Mouse (Mus musculus): ENCODE data around the gene Tspyl3. TPM values are rescaled to one million over a fixed set of nuclear protein-coding genes. Genes with fewer than 3 reads are reported as not detected.

Tspyl3 gene
- polyA plus RNA-seq, 1 experiment, result 16.1 TPM

DNA sequence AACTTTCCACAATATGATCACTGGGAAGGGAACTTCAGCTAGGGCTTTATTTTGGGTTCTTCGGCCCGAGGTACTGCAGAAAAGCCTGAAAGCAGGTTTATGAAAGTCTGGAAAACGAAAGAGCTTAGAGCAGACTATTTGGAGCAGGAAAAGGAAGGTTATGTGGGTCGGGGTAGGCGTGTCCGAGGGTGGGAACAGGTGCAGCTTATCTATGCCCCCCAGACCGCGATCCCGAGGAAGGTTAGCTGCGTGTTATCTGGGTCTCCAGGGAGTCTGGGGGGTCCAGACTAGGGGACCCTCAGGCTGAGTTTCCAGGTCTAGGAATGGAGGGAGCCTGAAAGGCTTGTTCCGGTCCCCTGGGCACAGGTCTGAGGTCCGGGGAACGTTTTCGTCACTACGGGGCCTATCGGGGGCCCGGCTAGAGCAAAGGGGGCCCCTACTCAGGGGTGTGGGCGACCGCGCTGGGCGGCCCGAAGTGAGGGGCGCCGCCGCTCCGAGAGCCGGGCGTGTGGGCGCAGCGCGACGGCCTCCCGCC, 15.5 kb upstream of the Tspyl3 start:
- H3K4me3 ChIP-seq (ENCODE audit: extremely low read depth, insufficient read depth, insufficient read length), result peak overlapping the region; percentile 91
- H3K36me3 ChIP-seq (ENCODE audit: control insufficient read depth, insufficient read depth, low read length), result peaks cover 8% of the 10 kb centered on the region; the same call in 1 of the 2 replicates
- H3K27ac ChIP-seq (ENCODE audit: insufficient read depth, low read length), result peak overlapping the region; percentile 65
- WGBS, result 1% methylated on average over 28 of the region's 33 CpGs
- peaks cover 4% of the 10 kb centered on the region for H3K4me1 ChIP-seq (ENCODE audit: control insufficient read depth, insufficient read depth, insufficient read length)
- H3K27me3 ChIP-seq (ENCODE audit: control insufficient read depth, insufficient read depth, low read length), result no peaks in the 10 kb centered on the region
- DNase-seq (ENCODE audit: low read depth in 1 of 2, low spot score in 2 of 2), result no peak
- TF ChIP-seq CTCF (IDR thresholded peaks at IDR 0.05; ENCODE audit: extremely low read depth, insufficient read depth, insufficient read length, insufficient replicate concordance), result no peak
- TF ChIP-seq POLR2A (IDR thresholded peaks at IDR 0.05; ENCODE audit: low read depth, low read length), result no peak

DNA sequence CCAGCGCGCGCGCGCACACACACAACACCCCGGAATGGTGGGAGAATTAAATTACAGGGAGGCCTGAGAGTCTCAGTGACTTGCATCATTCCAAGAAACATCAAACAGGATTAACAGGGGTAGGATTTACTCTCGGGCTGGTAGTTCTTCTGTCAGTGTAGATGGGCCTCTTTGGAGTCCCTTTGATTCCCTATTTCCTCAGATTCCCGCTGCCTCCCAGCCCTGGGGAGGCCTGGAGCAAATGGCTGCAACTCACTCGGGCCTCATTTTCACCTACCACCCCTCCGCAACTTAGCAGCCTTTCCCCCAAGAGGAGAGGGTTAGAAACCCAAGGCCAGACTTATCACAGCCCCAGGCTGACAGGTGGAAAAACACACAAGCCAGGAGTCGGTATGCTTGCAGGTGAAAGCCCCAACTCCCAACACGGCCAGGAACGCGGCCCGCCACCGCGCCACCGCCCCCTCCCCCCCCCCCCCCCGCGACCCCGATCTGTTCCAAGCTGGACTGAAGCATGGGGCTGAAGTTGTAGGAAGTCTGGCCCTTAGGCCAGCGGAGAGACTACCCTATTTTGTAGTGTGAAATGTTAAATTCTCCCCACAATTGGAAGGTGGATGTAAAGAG, 14.7 kb upstream of the Tspyl3 start:
- H3K27ac ChIP-seq (ENCODE audit: insufficient read depth, low read length), result peak overlapping the region; percentile 13; the same call in 1 of the 2 replicates
- H3K36me3 ChIP-seq (ENCODE audit: control insufficient read depth, insufficient read depth, low read length), result peaks cover 4% of the 10 kb centered on the region; the same call in 1 of the 2 replicates
- peak overlapping the region; percentile 91; the same call in 1 of the 2 replicates for H3K4me3 ChIP-seq (ENCODE audit: extremely low read depth, insufficient read depth, insufficient read length)
- no peak for TF ChIP-seq POLR2A (IDR thresholded peaks at IDR 0.05; ENCODE audit: low read depth, low read length)
- no peak for TF ChIP-seq CTCF (IDR thresholded peaks at IDR 0.05; ENCODE audit: extremely low read depth, insufficient read depth, insufficient read length, insufficient replicate concordance)
- DNase-seq (ENCODE audit: low read depth in 1 of 2, low spot score in 2 of 2), result no peak
- WGBS, result 24% methylated on average over 20 of the region's 22 CpGs
- H3K4me1 ChIP-seq (ENCODE audit: control insufficient read depth, insufficient read depth, insufficient read length), result peaks cover 4% of the 10 kb centered on the region
- H3K27me3 ChIP-seq (ENCODE audit: control insufficient read depth, insufficient read depth, low read length), result no peaks in the 10 kb centered on the region

DNA sequence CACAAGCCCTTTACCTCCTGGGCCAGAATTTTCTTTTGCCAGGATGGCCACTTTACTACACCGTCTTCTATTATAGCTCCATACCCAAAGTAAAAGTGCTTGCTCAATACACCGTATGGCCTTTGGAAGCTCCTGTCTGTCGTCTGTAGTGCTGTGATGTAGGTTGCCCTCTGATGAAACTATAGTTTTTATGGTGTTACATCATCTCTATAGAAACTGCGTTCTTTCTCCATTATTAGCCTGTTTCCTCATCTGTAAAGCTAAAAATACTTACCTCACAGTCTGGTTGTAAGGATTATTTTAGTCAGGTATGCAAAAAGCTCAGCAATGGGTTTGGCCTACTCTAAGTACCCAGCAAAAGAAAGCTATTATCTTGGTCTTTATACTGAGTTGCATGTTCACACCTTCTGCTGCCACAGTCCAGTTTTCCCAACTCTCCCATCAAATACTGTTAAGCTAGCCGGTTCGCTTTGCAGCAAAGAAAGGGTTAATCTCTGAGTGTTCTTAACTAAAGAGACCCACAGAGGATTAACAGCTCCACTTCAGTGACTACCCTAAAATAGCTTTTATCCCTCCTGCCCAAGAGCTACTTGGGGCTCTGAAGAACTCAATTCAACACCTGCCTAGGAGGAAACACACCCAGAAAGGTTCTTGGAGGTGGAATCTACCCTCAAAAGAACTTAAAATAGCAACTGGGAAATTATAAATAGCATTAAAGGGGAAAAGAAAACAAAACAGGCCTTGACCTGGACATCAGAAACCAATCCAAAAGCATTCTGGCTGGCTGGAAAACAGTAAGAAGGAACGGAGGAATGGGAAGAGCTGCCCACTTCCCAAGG, 14.0 kb upstream of the Tspyl3 start:
- WGBS, result 48% methylated on average over 7 of the region's 7 CpGs
- Histone ChIP-seq H3K4me1 (ENCODE audit: control insufficient read depth, insufficient read depth, insufficient read length) (peaks cover 4% of the 10 kb centered on the region), H3K27ac (ENCODE audit: insufficient read depth, low read length) (no peak overlapping the region)

DNA sequence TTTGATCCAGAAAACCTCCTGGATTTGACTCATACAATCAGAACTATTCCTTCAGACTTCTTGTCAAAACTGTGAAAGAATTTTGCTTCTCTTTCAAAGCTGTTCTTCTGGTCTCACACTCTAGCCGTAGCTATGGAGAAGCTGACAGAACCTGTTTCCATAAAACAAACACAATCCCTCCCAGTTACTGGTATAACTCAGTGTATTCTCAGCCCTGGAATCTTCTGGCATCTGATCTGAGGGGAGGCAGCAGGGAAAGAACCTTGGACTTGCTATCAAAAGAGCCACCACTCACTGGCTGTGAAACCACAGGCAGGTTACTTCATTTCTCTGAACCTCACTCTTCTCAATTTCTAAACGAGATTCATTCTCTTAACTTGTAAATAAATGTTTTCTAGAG, 13.2 kb upstream of the Tspyl3 start:
- 44% methylated on average over 2 of the region's 2 CpGs for WGBS
- Histone ChIP-seq H3K36me3 (ENCODE audit: control insufficient read depth, insufficient read depth, low read length) (peaks cover 11% of the 10 kb centered on the region), H3K4me1 (ENCODE audit: control insufficient read depth, insufficient read depth, insufficient read length) (peaks cover 4% of the 10 kb centered on the region), H3K27me3 (ENCODE audit: control insufficient read depth, insufficient read depth, low read length) (no peaks in the 10 kb centered on the region), H3K27ac (ENCODE audit: insufficient read depth, low read length) (no peak overlapping the region), H3K4me3 (ENCODE audit: extremely low read depth, insufficient read depth, insufficient read length) (no peak overlapping the region)
- no peak for DNase-seq (ENCODE audit: low read depth in 1 of 2, low spot score in 2 of 2)
- TF ChIP-seq POLR2A (IDR thresholded peaks at IDR 0.05; ENCODE audit: low read depth, low read length) (no peak), CTCF (IDR thresholded peaks at IDR 0.05; ENCODE audit: extremely low read depth, insufficient read depth, insufficient read length, insufficient replicate concordance) (no peak)

More for the DNA sequence above, 14.0 kb upstream of the Tspyl3 start:
- DNase-seq (ENCODE audit: low read depth in 1 of 2, low spot score in 2 of 2), result no peak
- TF ChIP-seq CTCF (IDR thresholded peaks at IDR 0.05; ENCODE audit: extremely low read depth, insufficient read depth, insufficient read length, insufficient replicate concordance) (no peak), POLR2A (IDR thresholded peaks at IDR 0.05; ENCODE audit: low read depth, low read length) (no peak)
- Histone ChIP-seq H3K36me3 (ENCODE audit: control insufficient read depth, insufficient read depth, low read length) (peaks cover 6% of the 10 kb centered on the region), H3K27me3 (ENCODE audit: control insufficient read depth, insufficient read depth, low read length) (no peaks in the 10 kb centered on the region), H3K4me3 (ENCODE audit: extremely low read depth, insufficient read depth, insufficient read length) (peak overlapping the region; percentile 91; the same call in 1 of the 2 replicates)

DNA sequence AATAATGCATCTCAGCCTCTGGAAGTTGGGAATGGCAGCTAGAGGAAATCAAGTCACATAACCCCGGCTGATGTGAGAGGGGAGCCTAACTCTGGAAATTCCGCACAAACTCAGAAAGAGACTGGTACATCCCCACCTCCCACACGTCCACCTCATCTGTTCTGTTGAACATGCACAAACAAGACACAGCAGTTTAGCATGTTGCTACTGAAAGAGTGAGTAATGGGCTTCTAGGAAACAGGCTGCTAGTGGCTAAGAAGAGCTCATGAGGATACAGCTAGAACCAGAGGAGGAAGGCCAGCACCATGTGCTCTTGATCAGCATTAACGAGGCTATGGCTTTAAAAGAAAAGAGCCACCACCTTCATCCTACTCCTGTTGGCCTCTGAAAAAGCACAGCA, 12.7 kb upstream of the Tspyl3 start:
- 79% methylated on average over 4 of the region's 4 CpGs for WGBS
- Histone ChIP-seq H3K36me3 (ENCODE audit: control insufficient read depth, insufficient read depth, low read length) (peaks cover 13% of the 10 kb centered on the region), H3K27ac (ENCODE audit: insufficient read depth, low read length) (no peak overlapping the region), H3K27me3 (ENCODE audit: control insufficient read depth, insufficient read depth, low read length) (no peaks in the 10 kb centered on the region), H3K4me3 (ENCODE audit: extremely low read depth, insufficient read depth, insufficient read length) (no peak overlapping the region), H3K4me1 (ENCODE audit: control insufficient read depth, insufficient read depth, insufficient read length) (peaks cover 4% of the 10 kb centered on the region)
- TF ChIP-seq CTCF (IDR thresholded peaks at IDR 0.05; ENCODE audit: extremely low read depth, insufficient read depth, insufficient read length, insufficient replicate concordance) (no peak), POLR2A (IDR thresholded peaks at IDR 0.05; ENCODE audit: low read depth, low read length) (no peak)
- no peak for DNase-seq (ENCODE audit: low read depth in 1 of 2, low spot score in 2 of 2)

DNA sequence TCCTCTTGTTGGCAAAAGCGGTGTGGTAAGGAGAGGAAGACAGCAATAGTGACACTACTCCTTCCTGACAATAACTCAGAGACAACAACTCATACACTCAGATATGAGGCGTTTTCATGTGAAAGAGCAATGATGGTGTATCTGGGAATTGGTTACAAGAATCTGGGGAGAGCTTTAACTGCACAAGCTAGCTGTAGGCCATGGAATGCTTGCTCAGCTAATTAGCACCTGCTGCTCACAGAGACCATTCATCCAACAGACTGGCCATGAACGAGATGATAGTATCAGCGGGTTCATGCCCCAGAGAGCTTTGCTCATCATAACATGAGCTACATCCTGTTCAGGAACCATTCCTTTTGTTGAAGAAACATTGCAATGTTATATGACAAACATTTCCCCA, 12.0 kb upstream of the Tspyl3 start:
- WGBS, result 85% methylated on average over 4 of the region's 4 CpGs
- no peak for DNase-seq (ENCODE audit: low read depth in 1 of 2, low spot score in 2 of 2)
- TF ChIP-seq POLR2A (IDR thresholded peaks at IDR 0.05; ENCODE audit: low read depth, low read length) (no peak), CTCF (IDR thresholded peaks at IDR 0.05; ENCODE audit: extremely low read depth, insufficient read depth, insufficient read length, insufficient replicate concordance) (no peak)
- H3K27me3 ChIP-seq (ENCODE audit: control insufficient read depth, insufficient read depth, low read length), result no peaks in the 10 kb centered on the region
- no peak overlapping the region for H3K4me3 ChIP-seq (ENCODE audit: extremely low read depth, insufficient read depth, insufficient read length)
- no peak overlapping the region for H3K27ac ChIP-seq (ENCODE audit: insufficient read depth, low read length)
- peaks cover 4% of the 10 kb centered on the region for H3K4me1 ChIP-seq (ENCODE audit: control insufficient read depth, insufficient read depth, insufficient read length)
- peaks cover 16% of the 10 kb centered on the region for H3K36me3 ChIP-seq (ENCODE audit: control insufficient read depth, insufficient read depth, low read length)

All from spleen, adult 2 months (tissue).